Mouse (Mus musculus) layer of hippocampus, postnatal 25 days (tissue): ENCODE measurements around the gene Zfp986. TPM values are rescaled to one million over a fixed set of nuclear protein-coding genes. Genes with fewer than 3 reads are reported as not detected.
"Not testable (repeated sequence)": the region's sequence is repeated elsewhere in the genome, so short reads cannot be mapped to it uniquely, and the experiment has no call there.

ENCODE experiments used
- DNase-seq, 2 experiments: peaks; one replicate each; pipeline ENCODE4 v3.0.0; 2022; ENCODE audit warnings: mixed read lengths in 2 of 2, low spot score in 1 of 2; ENCODE audit errors: extremely low spot score in 1 of 2
- total RNA-seq, 2 experiments: library from RNA; stranded (reverse); gene quantifications; 2 replicates each; pipeline ENCODE4 v1.2.3; 2021

The Zfp986 gene
- total RNA-seq = under 1 TPM in 1 of 2 experiments, not detected in 1; 0.49 TPM

DNA sequence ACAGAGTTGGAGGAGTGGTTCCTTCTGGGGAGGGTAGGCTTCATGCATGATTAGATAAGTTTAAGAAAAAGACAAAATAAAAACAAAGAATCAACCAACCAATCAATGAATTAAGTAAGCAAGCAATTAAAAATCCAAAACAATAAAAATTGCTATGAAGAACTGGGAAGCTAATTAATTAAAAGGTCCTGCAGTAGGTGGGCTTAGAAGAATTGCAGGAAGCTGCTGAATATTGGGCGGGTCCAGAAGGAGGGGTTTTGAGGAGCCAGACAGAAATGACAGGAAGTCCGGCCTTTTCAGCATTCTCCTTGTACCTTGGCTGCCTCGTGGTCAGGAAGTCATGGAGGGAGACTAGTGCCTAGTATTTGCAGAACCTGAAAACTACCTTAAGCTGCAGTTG, at the start of gene Zfp986:
Gene Zfp986 (plus strand): TSS at position 301 of the 400 bp plus-strand sequence.
- not testable (repeated sequence) for DNase-seq

DNA sequence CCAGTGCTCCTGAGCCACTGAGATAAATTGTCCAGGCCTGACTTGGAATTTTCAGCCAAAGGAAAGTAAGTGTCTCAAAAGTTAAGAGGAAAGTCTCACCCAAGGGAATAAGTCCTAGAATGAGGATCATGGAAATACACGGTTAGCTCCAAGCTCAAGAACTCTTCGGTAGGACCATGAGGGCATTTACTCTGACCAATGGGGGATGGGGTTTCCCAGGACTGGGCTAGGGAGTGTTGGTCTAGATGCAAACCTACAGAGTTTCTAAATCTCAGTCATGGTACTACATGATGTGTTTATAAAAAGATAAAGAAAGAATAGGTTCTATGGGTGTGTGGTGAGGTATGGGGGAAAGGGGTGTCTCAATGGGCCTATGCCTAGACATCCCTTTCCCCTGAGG, 48.6 kb upstream of the Zfp986 start:
- not testable (repeated sequence) for DNase-seq

DNA sequence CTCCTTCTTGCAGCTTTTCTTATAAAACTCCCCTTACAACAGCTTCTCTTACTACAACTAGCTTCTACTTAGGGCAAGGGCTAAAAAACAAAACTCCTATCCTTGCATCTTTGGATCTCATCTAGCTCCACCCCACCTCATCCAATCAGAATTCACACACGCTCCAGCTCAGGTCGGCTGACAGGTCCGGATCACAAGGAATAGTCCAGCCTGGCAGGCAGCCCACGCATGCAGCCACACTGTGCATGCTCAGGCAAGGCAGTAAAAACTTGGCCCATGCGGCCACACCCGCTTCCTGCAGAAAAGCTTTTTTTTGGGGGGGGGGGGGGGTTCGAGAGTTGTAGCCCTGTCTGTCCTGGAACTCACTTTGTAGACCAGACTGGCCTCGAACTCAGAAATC, 43.0 kb upstream of the Zfp986 start:
- not testable (repeated sequence) for DNase-seq

DNA sequence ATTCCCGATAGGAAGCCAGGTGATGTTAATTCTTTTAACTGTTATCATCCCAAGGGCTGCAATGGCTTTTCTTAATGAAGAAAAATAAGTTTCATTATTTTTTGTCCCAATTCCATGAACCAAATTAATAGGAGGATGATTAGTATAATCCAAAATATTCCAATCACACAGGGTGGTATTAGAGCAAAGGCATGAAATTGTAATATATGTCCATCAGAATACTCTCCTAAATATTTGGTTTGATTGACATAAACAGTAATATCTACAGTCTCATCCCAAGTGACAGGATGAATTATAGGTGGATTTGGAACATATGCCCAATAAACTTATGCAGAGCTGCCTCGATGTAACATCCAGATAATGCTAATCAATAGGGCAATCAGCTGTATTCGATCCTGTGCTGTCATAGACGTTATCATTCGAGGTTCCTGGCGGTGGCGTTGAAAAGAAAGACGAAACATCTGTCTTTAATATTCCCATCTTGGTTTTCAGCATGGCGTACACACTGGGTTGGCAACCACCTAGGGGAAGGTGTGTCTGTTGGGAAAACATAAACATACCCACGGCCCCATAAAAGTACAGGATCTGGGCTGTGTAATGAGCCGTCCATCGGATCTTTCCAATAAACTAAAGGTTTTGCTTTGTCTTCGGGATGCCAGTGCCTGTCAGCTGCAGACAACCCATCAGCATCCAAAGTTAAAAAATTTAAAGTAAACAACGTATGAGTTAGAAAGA, 37.1 kb upstream of the Zfp986 start:
- not testable (repeated sequence) for DNase-seq

DNA sequence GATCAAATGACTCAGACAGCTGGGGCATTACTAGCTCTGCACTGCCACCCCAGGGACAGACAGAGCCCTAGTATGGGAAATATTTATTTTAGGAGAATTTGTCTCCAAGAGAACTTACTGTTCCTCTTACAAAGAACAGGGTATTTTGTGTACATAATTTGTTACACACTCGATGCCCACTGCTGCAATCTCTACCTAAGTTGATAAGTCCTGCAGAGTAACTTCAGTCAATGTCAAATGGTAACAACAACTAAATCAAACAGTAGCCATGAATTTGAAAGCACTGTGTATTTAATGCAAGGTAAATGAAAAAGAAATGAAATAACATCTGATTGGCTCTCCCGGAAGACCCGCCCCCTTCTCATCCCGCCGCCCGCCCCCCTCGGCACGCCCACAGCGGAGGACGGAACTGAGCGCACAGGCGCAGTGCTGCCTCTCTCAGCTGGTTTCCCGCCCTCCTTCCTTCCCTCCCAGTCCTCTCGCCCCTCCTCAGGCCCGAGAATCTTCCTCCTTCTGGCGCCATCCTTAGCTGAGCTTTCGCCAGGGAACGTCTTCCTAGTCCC, 32.2 kb upstream of the Zfp986 start:
- not testable (repeated sequence) for DNase-seq

DNA sequence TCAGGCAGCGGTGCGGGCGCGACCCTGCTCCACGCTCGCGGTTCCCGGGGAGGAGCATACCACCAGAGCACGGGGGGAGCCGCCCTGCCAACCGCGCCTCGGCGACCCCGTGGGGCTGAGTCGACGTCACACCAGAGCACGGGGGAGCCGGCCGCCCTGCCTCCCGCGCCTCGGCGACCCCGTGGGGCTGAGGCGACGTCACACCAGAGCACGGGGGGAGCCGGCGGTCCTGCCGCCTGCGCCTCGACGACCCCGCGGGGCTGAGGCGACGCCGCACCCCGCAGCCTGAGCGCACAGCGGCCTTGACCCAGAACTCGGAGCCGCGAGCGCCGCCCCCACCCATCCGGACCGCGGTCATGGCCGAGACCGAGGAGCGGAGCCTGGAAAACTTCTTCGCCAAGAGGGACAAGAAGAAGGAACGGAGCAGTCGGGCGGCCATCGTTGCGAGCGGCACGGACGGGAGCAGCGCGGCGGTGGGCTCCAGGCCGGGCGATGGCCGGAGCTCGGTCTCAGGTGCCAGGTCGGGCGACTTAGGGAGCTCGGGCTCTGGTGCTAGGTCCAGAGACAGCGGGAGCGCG, 31.6 kb upstream of the Zfp986 start:
- not testable (repeated sequence) for DNase-seq

DNA sequence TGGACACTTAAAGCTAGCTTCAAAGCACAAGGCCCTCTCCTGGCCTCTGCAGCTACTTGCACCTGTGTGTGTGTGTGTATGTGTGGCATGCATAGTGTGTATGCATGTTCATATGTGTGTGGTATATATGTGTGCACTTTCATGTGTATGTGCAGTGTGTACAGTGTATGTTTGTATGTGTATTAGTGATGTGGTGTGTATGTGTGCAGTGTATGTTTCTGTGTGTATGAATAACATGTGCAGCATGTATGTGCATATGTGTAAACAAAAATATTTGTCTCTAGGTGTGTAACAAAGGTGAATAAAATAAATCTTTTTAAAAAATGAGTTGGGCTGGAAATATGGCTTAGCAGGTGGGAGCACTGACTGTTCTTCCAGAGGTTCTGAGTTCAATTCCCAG, 21.8 kb upstream of the Zfp986 start:
- not testable (repeated sequence) for DNase-seq

DNA sequence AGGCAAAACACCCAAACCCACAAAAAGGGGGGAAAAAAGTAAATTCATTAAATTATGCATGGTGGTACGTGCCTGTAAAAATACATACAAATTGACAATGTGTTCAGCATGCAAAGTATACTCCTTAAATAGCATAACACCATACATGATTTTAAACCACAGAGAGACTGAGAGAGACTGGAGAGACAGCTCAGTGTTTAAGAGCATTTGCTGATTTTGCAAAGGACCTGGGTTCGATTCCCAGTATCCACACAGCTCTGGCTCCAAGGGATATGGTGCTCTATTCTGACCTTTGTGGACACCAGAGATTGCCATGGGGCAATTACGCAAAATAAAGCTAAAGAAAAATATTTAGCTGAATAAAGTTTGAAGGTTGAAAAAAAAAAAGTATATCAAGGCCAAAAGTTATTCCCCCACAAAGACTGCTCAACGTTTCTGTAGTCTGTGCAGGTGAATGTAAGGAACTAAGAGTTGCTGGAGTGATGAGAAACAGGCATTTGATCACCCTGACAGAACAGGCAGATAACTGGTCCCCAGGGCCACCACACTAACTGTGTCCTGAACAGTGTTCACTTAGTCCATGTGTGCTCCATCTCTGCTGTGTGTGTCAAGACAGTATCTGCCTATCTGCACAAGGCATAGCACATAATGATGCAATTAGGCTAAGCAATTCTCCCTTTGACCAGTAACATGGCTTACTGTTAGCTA, 20.3 kb upstream of the Zfp986 start:
- not testable (repeated sequence) for DNase-seq

DNA sequence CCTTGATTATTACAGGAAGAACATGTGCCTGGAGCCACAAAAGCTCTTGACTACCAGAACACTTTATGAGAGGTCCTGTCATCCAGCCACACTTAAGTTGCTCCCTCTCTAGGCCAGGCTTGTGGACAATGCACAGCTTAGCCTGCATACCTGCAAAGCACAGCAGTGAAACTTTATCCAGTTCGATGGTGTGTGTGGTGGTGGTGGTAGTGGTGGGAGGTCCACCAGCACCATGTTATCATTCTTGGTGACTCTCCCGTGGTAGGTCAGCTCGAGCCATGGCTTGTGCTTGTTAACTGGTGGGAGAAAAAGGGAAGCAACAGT, 19.7 kb upstream of the Zfp986 start:
- not testable (repeated sequence) for DNase-seq

DNA sequence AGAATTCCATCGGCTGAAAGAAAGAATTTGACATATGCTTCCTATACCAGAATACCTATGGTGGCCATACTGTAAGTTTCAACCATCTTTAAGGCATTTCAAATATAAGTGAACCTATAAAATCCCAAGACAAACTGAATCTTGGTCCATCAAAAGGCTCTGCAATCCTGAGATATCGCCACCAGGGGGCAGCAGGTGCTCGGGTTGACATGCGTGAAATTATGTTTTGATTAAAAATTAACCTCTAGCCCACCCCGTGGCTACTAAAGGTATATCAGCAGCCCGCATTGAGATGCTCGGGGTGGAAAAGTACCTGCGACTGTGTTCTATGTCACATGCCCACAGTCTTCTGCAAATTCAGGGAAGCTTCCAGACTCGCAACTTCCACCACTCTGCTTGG, 17.2 kb upstream of the Zfp986 start:
- not testable (repeated sequence) for DNase-seq

DNA sequence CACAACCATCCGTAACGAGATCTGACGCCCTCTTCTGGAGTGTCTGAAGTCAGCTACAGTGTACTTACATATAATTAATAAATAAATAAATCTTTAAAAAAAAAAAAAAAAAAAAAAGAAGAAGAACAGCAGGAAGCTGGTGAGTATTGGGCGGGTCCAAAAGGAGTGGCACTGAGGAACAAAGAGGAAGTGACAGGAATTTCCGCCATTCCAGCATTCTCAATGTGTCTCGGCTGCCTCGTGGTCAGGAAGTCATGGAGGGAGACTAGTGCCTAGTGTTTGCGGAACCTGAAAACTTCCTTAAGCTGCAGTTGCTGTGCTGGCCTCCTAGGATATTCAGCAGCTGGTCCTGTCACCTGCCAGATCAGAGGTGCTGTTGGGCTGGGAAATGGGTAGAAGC, 4.7 kb upstream of the Zfp986 start:
- DNase-seq = not testable (repeated sequence)

Other genes starting within 250 kb of the Zfp986 start
- gene Zfp980, start 198.1 kb upstream of the Zfp986 start, total RNA-seq = under 1 TPM in 1 of 2 experiments, not detected in 1; 0.07 TPM
- not detected for gene Zfp987, start 228.5 kb downstream of the Zfp986 start, total RNA-seq